Mouse (Mus musculus): ENCODE measurements around the gene Plscr5.
"Not testable (repeated sequence)": the region's sequence is repeated elsewhere in the genome, so short reads cannot be mapped to it uniquely, and the experiment has no call there.

The Plscr5 gene

GRCm38 (mm10) chr9:92192636-92193035 lies at the start of gene Plscr5:
TSS of gene Plscr5 (plus strand) at chr9:92192936.
- not testable (repeated sequence) for DNase-seq (ENCODE audit: low spot score in 2 of 2)

- DNase-seq (ENCODE audit: low spot score in 2 of 2) = no peak
Measured at GRCm38 (mm10) chr9:92147555-92148248, 45.0 kb upstream of the Plscr5 start.

GRCm38 (mm10) chr9:92162213-92162612 lies 30.5 kb upstream of the Plscr5 start:
- DNase-seq (ENCODE audit: low spot score in 2 of 2) = no peak

GRCm38 (mm10) chr9:92173318-92173985 lies 19.3 kb upstream of the Plscr5 start:
- DNase-seq (ENCODE audit: low spot score in 2 of 2) = no peak

- DNase-seq (ENCODE audit: low spot score in 2 of 2) = no peak
Measured at GRCm38 (mm10) chr9:92174176-92175075, 18.3 kb upstream of the Plscr5 start.

GRCm38 (mm10) chr9:92178861-92179469 lies 13.8 kb upstream of the Plscr5 start:
- no peak for DNase-seq (ENCODE audit: low spot score in 2 of 2)

- DNase-seq (ENCODE audit: low spot score in 2 of 2) = no peak
Measured at GRCm38 (mm10) chr9:92191295-92191694, 1.4 kb upstream of the Plscr5 start.

- no peak for DNase-seq (ENCODE audit: low spot score in 2 of 2)
Measured at GRCm38 (mm10) chr9:92198408-92198807, 5.7 kb downstream of the Plscr5 start.

- DNase-seq (ENCODE audit: low spot score in 2 of 2) = no peak
Measured at GRCm38 (mm10) chr9:92199564-92199963, 6.8 kb downstream of the Plscr5 start.

- no peak for DNase-seq (ENCODE audit: low spot score in 2 of 2)
Measured at GRCm38 (mm10) chr9:92204397-92204796, 11.7 kb downstream of the Plscr5 start.

- no peak for DNase-seq (ENCODE audit: low spot score in 2 of 2)
Measured at GRCm38 (mm10) chr9:92207307-92207706, 14.6 kb downstream of the Plscr5 start.

- DNase-seq (ENCODE audit: low spot score in 2 of 2) = no peak
Measured at GRCm38 (mm10) chr9:92207757-92208156, 15.0 kb downstream of the Plscr5 start.

- DNase-seq (ENCODE audit: low spot score in 2 of 2) = no peak
Measured at GRCm38 (mm10) chr9:92209850-92210249, 17.1 kb downstream of the Plscr5 start.

GRCm38 (mm10) chr9:92210386-92210967 lies 17.7 kb downstream of the Plscr5 start:
- no peak for DNase-seq (ENCODE audit: low spot score in 2 of 2)

GRCm38 (mm10) chr9:92211048-92211447 lies 18.3 kb downstream of the Plscr5 start:
- no peak for DNase-seq (ENCODE audit: low spot score in 2 of 2)

GRCm38 (mm10) chr9:92217484-92217883 lies 24.7 kb downstream of the Plscr5 start:
- no peak for DNase-seq (ENCODE audit: low spot score in 2 of 2)

GRCm38 (mm10) chr9:92217896-92218295 lies 25.2 kb downstream of the Plscr5 start:
- no peak for DNase-seq (ENCODE audit: low spot score in 2 of 2)

GRCm38 (mm10) chr9:92220151-92220550 lies 27.4 kb downstream of the Plscr5 start:
- DNase-seq (ENCODE audit: low spot score in 2 of 2) = no peak

- no peak for DNase-seq (ENCODE audit: low spot score in 2 of 2)
Measured at GRCm38 (mm10) chr9:92221480-92221879, 28.7 kb downstream of the Plscr5 start.

GRCm38 (mm10) chr9:92224598-92225231 lies 32.0 kb downstream of the Plscr5 start:
- no peak for DNase-seq (ENCODE audit: low spot score in 2 of 2)

- no peak for DNase-seq (ENCODE audit: low spot score in 2 of 2)
Measured at GRCm38 (mm10) chr9:92226127-92226655, 33.5 kb downstream of the Plscr5 start.
